Mouse (Mus musculus): ENCODE results near the gene Dclk2.

- TF ChIP-seq CTCF (conservative IDR thresholded peaks at IDR 0.05; ENCODE audit: insufficient read depth, insufficient read length, low read depth, low read length) (no peak), POLR2A (IDR thresholded peaks at IDR 0.05; ENCODE audit: low read depth, low read length) (no peak)
Observed at GRCm38 (mm10) chr3:86873092-86873600, 47.5 kb downstream of the Dclk2 start.

All from kidney, adult 2 months (tissue).